Mouse (Mus musculus): ENCODE data around the gene Maco1. TPM values are rescaled to one million over a fixed set of nuclear protein-coding genes. Genes with fewer than 3 reads are reported as not detected.

Gene Maco1
- total RNA-seq, 2 experiments from 2014 or later = 42.0 to 48.0 TPM

GRCm38 (mm10) chr4:134776246-134776645 is 76.9 kb downstream of the Maco1 start:
- DNase-seq (ENCODE audit: extremely low spot score in 1 of 2, low spot score in 1 of 2) = no peak

- no peak for DNase-seq (ENCODE audit: extremely low spot score in 1 of 2, low spot score in 1 of 2)
Measured at GRCm38 (mm10) chr4:134775234-134775944, 77.8 kb downstream of the Maco1 start.

GRCm38 (mm10) chr4:134774126-134774525 is 79.0 kb downstream of the Maco1 start:
- DNase-seq (ENCODE audit: extremely low spot score in 1 of 2, low spot score in 1 of 2) = no peak

- DNase-seq (ENCODE audit: extremely low spot score in 1 of 2, low spot score in 1 of 2) = no peak
Measured at GRCm38 (mm10) chr4:134772805-134773674, 80.1 kb downstream of the Maco1 start.

GRCm38 (mm10) chr4:134769891-134770290 is 83.3 kb downstream of the Maco1 start:
- no peak for DNase-seq (ENCODE audit: extremely low spot score in 1 of 2, low spot score in 1 of 2)

GRCm38 (mm10) chr4:134769081-134769811 is 83.9 kb downstream of the Maco1 start:
- DNase-seq (ENCODE audit: extremely low spot score in 1 of 2, low spot score in 1 of 2) = no peak

- no peak for DNase-seq (ENCODE audit: extremely low spot score in 1 of 2, low spot score in 1 of 2)
Measured at GRCm38 (mm10) chr4:134768226-134768888, 84.8 kb downstream of the Maco1 start.

- DNase-seq (ENCODE audit: extremely low spot score in 1 of 2, low spot score in 1 of 2) = peak; percentile 37 to 61
Measured at GRCm38 (mm10) chr4:134767426-134768225, 85.5 kb downstream of the Maco1 start, which contains the start of gene Ldlrap1. Gene Ldlrap1 (minus strand): TSS chr4:134768024.

GRCm38 (mm10) chr4:134766904-134767425 is 86.2 kb downstream of the Maco1 start:
- no peak for DNase-seq (ENCODE audit: extremely low spot score in 1 of 2, low spot score in 1 of 2)

- DNase-seq (ENCODE audit: extremely low spot score in 1 of 2, low spot score in 1 of 2) = no peak
Measured at GRCm38 (mm10) chr4:134766277-134766676, 86.9 kb downstream of the Maco1 start.

- no peak for DNase-seq (ENCODE audit: extremely low spot score in 1 of 2, low spot score in 1 of 2)
Measured at GRCm38 (mm10) chr4:134764333-134764732, 88.8 kb downstream of the Maco1 start.

- DNase-seq (ENCODE audit: extremely low spot score in 1 of 2, low spot score in 1 of 2) = no peak
Measured at GRCm38 (mm10) chr4:134762360-134762759, 90.8 kb downstream of the Maco1 start.

GRCm38 (mm10) chr4:134760793-134761201 is 92.3 kb downstream of the Maco1 start:
- no peak for DNase-seq (ENCODE audit: extremely low spot score in 1 of 2, low spot score in 1 of 2)

- no peak for DNase-seq (ENCODE audit: extremely low spot score in 1 of 2, low spot score in 1 of 2)
Measured at GRCm38 (mm10) chr4:134760281-134760680, 92.9 kb downstream of the Maco1 start.

- DNase-seq (ENCODE audit: extremely low spot score in 1 of 2, low spot score in 1 of 2) = no peak
Measured at GRCm38 (mm10) chr4:134759564-134759963, 93.6 kb downstream of the Maco1 start.

GRCm38 (mm10) chr4:134758922-134759321 is 94.2 kb downstream of the Maco1 start:
- DNase-seq (ENCODE audit: extremely low spot score in 1 of 2, low spot score in 1 of 2) = no peak

- no peak for DNase-seq (ENCODE audit: extremely low spot score in 1 of 2, low spot score in 1 of 2)
Measured at GRCm38 (mm10) chr4:134758367-134758766, 94.8 kb downstream of the Maco1 start.

GRCm38 (mm10) chr4:134756953-134757352 is 96.2 kb downstream of the Maco1 start:
- no peak for DNase-seq (ENCODE audit: extremely low spot score in 1 of 2, low spot score in 1 of 2)

GRCm38 (mm10) chr4:134754941-134755340 is 98.2 kb downstream of the Maco1 start:
- no peak for DNase-seq (ENCODE audit: extremely low spot score in 1 of 2, low spot score in 1 of 2)

All from layer of hippocampus, postnatal 25 days (tissue).